Mouse (Mus musculus): ENCODE data around the gene Nfkbiz. TPM values are rescaled to one million over a fixed set of nuclear protein-coding genes. Genes with fewer than 3 reads are reported as not detected.

The Nfkbiz gene
- polyA plus RNA-seq, 1 experiment from 2014 or later: 2.4 TPM

DNA sequence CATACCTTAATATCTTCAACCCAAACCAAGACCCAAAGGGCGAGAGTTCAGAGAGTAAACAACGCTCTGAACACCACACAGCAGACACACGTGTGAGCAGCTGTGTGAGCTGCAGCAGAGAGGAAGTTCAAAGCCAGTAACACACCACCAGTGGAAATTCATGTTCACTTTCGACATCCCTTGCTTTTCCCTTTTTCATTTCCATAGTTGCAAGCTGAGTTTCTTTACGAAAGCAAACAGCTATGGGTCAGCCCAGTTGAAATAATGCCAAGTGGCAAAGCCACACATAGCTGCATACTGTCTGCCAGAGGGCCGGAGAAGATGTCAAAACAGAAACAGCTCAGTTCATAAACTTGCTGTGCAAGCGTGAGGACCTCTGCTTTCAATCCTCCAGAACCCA, 39.9 kb downstream of the Nfkbiz start:
- no peak overlapping the region for H3K27ac ChIP-seq
- H3K4me3 ChIP-seq: no peak overlapping the region
- H3K27me3 ChIP-seq: no peaks in the 10 kb centered on the region
- no peak overlapping the region for H3K9ac ChIP-seq
- ATAC-seq (replicated peaks; ENCODE audit: insufficient number of reproducible peaks, insufficient read depth, low FRiP score, low read depth): no peak
- H3K9me3 ChIP-seq (replicated peaks): no peaks in the 10 kb centered on the region
- WGBS: 70% methylated on average over 7 of the region's 7 CpGs
- no peaks in the 10 kb centered on the region for H3K36me3 ChIP-seq
- H3K4me2 ChIP-seq: no peak overlapping the region
- H3K4me1 ChIP-seq (replicated peaks): no peaks in the 10 kb centered on the region

DNA sequence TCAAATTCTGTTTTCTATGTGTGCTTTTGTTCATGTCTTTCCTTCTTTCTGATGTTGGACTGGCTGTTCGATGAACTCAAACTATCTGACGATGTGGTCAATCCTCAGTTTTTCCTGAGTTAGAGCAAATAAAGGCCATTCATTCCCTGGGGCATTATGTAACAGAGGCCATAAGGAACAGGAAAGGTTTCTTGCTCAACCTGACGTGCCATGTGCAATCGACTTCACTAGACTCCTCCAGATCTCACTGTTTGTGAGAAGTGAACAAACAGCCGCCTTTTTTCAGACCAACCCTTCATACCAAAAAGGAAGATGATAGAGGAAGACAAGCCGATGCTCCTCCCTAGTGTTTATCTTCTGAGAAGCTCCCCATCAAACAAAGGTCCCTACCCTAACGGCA, 48.4 kb downstream of the Nfkbiz start:
- 81% methylated on average over 7 of the region's 7 CpGs for WGBS
- Histone ChIP-seq H3K4me3 (no peak overlapping the region), H3K9me3 (replicated peaks) (no peaks in the 10 kb centered on the region), H3K36me3 (no peaks in the 10 kb centered on the region), H3K9ac (no peak overlapping the region), H3K4me1 (replicated peaks) (no peaks in the 10 kb centered on the region), H3K4me2 (no peak overlapping the region), H3K27me3 (no peaks in the 10 kb centered on the region), H3K27ac (no peak overlapping the region)
- no peak for ATAC-seq (replicated peaks; ENCODE audit: insufficient number of reproducible peaks, insufficient read depth, low FRiP score, low read depth)

DNA sequence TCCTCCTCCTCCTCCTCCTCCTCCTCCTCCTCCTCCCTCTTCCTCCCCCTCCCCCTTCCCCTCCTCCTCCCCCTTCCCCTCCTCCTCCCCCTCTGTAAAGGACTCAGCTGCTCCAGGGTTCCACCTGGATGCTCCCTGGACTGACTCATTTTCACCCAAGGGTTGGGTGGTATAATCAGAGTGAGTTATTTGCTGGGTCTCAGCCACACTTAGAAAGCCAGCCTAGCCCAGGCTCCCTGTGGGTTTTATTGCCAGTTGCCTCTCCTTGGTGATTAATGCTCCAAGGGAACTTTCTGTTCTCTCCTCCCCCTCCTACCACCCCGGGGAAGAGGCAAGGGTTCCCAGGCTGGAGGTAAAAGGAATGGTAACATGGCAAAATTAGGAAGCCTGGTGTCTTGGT, 49.4 kb downstream of the Nfkbiz start:
- H3K9ac ChIP-seq: no peak overlapping the region
- no peaks in the 10 kb centered on the region for H3K4me1 ChIP-seq (replicated peaks)
- no peak overlapping the region for H3K27ac ChIP-seq
- 23% methylated on average over 1 of the region's 1 CpGs for whole genome bisulfite sequencing
- H3K4me2 ChIP-seq: no peak overlapping the region
- ATAC-seq (replicated peaks; ENCODE audit: insufficient number of reproducible peaks, insufficient read depth, low FRiP score, low read depth): no peak
- H3K9me3 ChIP-seq (replicated peaks): no peaks in the 10 kb centered on the region
- H3K36me3 ChIP-seq: no peaks in the 10 kb centered on the region
- H3K4me3 ChIP-seq: no peak overlapping the region
- H3K27me3 ChIP-seq: no peaks in the 10 kb centered on the region

DNA sequence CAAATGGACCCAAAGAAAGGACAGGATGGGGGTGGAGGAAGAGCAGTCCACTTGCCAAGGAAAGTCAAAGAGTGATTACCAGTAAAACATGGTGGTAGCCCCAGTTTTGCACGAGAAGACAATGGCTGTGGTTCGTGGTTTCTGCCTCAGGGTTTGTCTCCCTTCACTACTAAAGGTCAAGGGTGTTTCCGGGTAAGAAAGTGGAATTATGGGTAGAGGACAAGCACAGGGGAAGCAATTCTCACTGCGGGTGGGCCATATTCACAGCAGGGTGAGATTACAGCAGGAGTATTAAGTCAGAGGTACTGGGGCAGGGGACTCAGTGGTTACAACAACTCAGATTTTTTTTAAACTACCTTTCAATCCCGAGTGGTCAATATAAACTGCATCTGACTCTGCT, 50.0 kb downstream of the Nfkbiz start:
- no peak for ATAC-seq (replicated peaks; ENCODE audit: insufficient number of reproducible peaks, insufficient read depth, low FRiP score, low read depth)

DNA sequence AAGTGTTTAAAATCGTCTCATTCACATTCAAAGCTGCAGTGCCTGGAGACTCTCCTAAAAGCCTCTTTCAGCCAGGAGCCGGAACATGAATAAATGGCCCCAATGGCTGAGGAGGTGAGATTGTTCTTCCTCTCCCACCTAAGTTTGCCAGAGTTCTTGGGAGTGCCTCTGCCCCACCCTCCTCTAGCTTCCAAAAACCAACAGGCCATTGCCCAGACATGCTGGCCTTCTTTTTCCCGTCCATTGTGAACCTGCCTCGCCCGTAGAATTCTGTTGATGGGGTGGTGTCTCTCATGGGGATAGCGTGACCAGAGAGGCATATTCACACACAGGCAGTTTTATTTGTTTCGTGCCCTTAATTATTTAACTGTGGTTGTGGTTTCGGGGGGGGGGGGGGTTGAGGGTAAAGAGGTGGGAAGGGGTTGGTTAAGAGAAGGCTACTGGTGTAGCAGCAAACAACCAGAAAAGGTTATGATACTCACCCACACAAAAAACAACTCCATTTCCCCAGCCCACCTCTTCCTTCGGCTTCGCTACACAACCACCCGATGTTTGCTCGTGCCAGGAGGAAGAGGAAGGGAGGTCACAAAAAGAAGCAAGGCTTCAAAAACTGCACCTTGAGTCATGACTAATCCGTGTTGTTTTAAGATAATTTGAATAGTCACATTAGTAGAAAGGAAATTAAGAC, 51.2 kb downstream of the Nfkbiz start:
- H3K9me3 ChIP-seq (replicated peaks): no peaks in the 10 kb centered on the region
- H3K27ac ChIP-seq: no peak overlapping the region
- WGBS: 77% methylated on average over 13 of the region's 13 CpGs
- no peak overlapping the region for H3K9ac ChIP-seq
- H3K4me1 ChIP-seq (replicated peaks): no peaks in the 10 kb centered on the region
- ATAC-seq (replicated peaks; ENCODE audit: insufficient number of reproducible peaks, insufficient read depth, low FRiP score, low read depth): no peak
- H3K36me3 ChIP-seq: no peaks in the 10 kb centered on the region
- H3K4me2 ChIP-seq: no peak overlapping the region
- H3K27me3 ChIP-seq: no peaks in the 10 kb centered on the region
- no peak overlapping the region for H3K4me3 ChIP-seq

More for the DNA sequence above, 50.0 kb downstream of the Nfkbiz start:
- H3K27ac ChIP-seq: no peak overlapping the region
- H3K4me1 ChIP-seq (replicated peaks): no peaks in the 10 kb centered on the region
- H3K4me3 ChIP-seq: no peak overlapping the region
- no peak overlapping the region for H3K9ac ChIP-seq
- H3K9me3 ChIP-seq (replicated peaks): no peaks in the 10 kb centered on the region
- H3K27me3 ChIP-seq: no peaks in the 10 kb centered on the region
- H3K36me3 ChIP-seq: no peaks in the 10 kb centered on the region
- H3K4me2 ChIP-seq: no peak overlapping the region
- WGBS: 73% methylated on average over 5 of the region's 5 CpGs

DNA sequence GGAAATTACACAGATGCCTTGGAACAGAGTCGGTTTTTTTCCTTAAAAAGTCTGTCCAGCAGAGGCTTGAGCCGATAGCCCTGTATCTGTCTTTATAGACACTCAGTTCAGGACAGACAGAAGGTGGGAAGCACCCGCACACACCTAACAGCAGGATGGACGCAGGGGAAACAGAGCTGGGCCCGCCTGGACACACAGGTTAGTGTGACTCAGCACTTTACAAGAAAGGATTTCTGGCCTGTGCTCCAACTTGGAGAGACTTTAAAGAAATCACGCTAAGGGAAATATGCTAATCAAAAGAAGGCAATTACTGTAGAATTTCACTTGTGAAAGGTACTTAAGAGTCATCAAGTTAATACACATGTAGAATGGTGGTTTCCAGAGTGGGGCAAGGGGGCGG, 54.3 kb downstream of the Nfkbiz start:
- Histone ChIP-seq H3K9ac (no peak overlapping the region), H3K9me3 (replicated peaks) (no peaks in the 10 kb centered on the region), H3K27ac (no peak overlapping the region), H3K4me3 (no peak overlapping the region), H3K27me3 (no peaks in the 10 kb centered on the region), H3K4me1 (replicated peaks) (no peaks in the 10 kb centered on the region), H3K4me2 (no peak overlapping the region), H3K36me3 (no peaks in the 10 kb centered on the region)
- 76% methylated on average over 7 of the region's 7 CpGs for WGBS
- no peak for ATAC-seq (replicated peaks; ENCODE audit: insufficient number of reproducible peaks, insufficient read depth, low FRiP score, low read depth)

DNA sequence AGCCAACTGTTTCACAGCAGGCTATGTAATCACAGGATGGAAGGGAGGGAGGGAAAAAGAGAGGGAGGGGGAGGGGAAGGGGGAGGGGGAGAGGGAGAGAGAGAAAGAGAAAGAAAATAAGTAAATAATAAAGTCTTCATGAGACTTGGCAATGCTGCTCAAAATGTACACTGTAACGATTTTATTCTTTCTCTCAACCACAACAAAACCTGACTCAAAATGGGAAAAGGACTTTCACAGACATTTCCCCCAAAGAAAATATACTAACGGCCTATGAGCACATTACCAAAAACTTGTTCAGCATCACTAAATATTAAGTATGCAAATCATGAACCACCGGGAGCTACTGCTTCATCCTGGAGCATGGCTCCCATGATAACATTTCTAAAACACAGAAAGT, 54.8 kb downstream of the Nfkbiz start:
- Histone ChIP-seq H3K4me1 (replicated peaks) (no peaks in the 10 kb centered on the region), H3K9ac (no peak overlapping the region), H3K27ac (no peak overlapping the region), H3K9me3 (replicated peaks) (no peaks in the 10 kb centered on the region), H3K4me2 (no peak overlapping the region), H3K27me3 (no peaks in the 10 kb centered on the region), H3K4me3 (no peak overlapping the region), H3K36me3 (no peaks in the 10 kb centered on the region)
- ATAC-seq (replicated peaks; ENCODE audit: insufficient number of reproducible peaks, insufficient read depth, low FRiP score, low read depth): no peak
- 77% methylated on average over 3 of the region's 3 CpGs for WGBS

DNA sequence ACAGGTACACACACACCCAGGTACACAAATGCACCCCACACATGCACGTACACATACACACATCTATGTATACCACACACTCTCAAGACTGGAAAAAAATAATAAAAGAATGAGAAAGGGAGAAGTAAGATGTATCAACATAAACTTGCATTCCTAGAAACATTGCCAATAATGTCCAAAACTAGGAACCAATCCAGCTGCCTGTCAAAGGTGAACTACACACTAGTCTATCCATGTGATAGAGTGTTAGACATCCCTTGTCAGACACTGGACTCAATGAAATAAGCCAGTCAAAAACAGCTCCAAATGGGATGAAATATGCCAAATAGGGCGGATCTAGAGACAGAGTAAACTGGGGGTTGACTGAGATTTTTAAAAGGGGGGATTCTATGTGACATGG, 55.8 kb downstream of the Nfkbiz start:
- Histone ChIP-seq H3K27ac (no peak overlapping the region), H3K9ac (no peak overlapping the region), H3K27me3 (no peaks in the 10 kb centered on the region), H3K4me1 (replicated peaks) (no peaks in the 10 kb centered on the region), H3K9me3 (replicated peaks) (no peaks in the 10 kb centered on the region), H3K4me3 (no peak overlapping the region), H3K4me2 (no peak overlapping the region), H3K36me3 (no peaks in the 10 kb centered on the region)
- WGBS: 78% methylated on average over 2 of the region's 2 CpGs
- no peak for ATAC-seq (replicated peaks; ENCODE audit: insufficient number of reproducible peaks, insufficient read depth, low FRiP score, low read depth)

DNA sequence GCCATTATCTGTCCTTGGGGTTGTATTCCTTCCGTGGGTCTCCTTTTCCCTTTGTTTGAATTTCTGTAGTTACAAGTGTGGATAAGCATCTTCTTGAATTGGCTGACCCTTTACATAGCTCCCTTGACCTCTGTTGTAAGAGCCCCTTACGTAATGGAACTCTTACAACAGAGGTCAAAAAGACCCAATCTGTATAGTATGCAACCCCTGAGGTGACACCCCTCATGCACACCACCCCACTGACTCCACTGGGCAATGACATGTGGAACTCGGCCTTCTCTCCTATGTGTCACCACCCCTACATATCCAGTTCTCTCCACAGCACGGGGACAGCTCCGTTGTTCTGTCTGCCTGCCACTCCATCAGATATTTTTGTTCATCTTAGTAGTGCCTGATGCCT, 56.9 kb downstream of the Nfkbiz start:
- Histone ChIP-seq H3K27me3 (no peaks in the 10 kb centered on the region), H3K9ac (no peak overlapping the region), H3K4me1 (replicated peaks) (no peaks in the 10 kb centered on the region), H3K4me3 (no peak overlapping the region), H3K36me3 (no peaks in the 10 kb centered on the region), H3K4me2 (no peak overlapping the region), H3K27ac (no peak overlapping the region), H3K9me3 (replicated peaks) (no peaks in the 10 kb centered on the region)
- no peak for ATAC-seq (replicated peaks; ENCODE audit: insufficient number of reproducible peaks, insufficient read depth, low FRiP score, low read depth)
- WGBS: 52% methylated on average over 5 of the region's 5 CpGs

DNA sequence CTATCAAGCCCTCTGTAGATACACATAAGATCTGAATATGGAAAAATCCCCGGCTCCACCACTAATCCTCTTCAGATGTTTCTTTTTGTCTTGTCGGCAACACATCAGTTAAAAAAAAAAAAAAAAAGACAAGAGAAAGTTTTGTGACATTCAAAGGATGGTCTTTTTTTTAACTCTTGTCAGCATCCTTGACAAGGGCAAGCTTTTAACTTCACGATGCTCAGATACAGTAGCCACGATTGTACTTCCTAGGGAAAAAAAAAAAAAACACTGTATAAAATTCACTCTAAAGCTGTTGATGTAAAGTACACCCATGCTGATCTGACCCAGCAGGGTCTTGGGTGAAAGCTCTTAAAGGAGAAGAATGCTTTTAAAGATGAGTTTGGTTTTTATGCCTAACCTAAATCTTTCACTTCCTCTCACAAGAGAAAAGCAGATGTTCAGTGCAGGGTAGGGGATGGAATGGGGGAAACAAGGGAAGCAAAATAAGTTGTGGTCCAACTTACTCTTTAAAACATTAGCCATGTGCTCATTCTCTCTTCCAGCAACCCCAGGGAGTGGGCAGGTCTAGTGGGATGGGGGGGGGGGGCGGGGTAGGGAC, 57.6 kb downstream of the Nfkbiz start:
- ATAC-seq (replicated peaks; ENCODE audit: insufficient number of reproducible peaks, insufficient read depth, low FRiP score, low read depth): no peak

DNA sequence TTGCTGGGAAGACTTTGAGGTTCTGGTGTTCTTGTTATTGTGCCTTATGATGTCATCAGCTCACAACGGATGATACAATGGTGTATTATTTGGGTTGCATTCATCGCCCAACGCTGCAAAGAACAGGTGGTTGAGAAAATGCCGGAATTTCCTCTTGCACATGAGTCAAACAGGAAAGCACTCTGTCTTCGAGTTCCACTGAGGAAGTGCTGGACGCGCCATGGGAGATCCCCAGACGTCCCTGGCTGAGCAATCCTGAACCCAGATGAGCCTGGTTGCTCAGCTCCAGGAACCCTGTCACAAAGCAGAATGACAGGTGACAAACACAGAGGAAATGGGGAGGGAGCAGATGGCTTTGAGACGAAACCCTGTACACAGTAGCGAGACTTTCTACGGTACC, 62.4 kb downstream of the Nfkbiz start:
- no peaks in the 10 kb centered on the region for H3K9me3 ChIP-seq (replicated peaks)
- H3K27ac ChIP-seq: no peak overlapping the region
- H3K9ac ChIP-seq: no peak overlapping the region
- H3K4me2 ChIP-seq: no peak overlapping the region
- WGBS: 69% methylated on average over 11 of the region's 11 CpGs
- no peaks in the 10 kb centered on the region for H3K27me3 ChIP-seq
- no peak overlapping the region for H3K4me3 ChIP-seq
- ATAC-seq (replicated peaks; ENCODE audit: insufficient number of reproducible peaks, insufficient read depth, low FRiP score, low read depth): no peak
- no peaks in the 10 kb centered on the region for H3K36me3 ChIP-seq
- H3K4me1 ChIP-seq (replicated peaks): 0 out of 2 replicates have a peak, but pooled peaks cover 2% of the 10 kb centered on the region

More for the DNA sequence above, 57.6 kb downstream of the Nfkbiz start:
- Histone ChIP-seq H3K9ac (no peak overlapping the region), H3K9me3 (replicated peaks) (no peaks in the 10 kb centered on the region), H3K36me3 (no peaks in the 10 kb centered on the region), H3K4me3 (no peak overlapping the region), H3K4me1 (replicated peaks) (0 out of 2 replicates have a peak, but pooled peaks cover 2% of the 10 kb centered on the region), H3K27me3 (no peaks in the 10 kb centered on the region), H3K4me2 (no peak overlapping the region), H3K27ac (no peak overlapping the region)
- whole genome bisulfite sequencing: 39% methylated on average over 5 of the region's 5 CpGs

DNA sequence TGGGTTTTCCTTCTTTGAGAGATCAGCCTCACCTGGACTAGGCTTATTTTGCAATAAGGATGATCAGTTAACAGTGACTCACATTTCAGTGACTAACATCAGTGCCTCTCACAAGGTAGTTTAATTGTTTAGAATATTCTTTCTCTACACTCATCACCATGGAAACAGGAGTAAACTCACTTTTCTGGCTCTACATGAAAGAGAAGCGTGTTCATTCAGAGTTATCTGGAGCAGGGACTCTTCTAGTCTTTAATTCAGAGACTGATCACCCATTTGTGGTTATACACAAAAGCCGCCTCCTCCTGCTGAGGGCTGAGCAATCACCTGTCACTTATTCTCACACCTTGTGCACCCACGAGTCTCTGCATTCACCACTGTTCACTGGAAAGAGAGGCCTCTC, 68.5 kb downstream of the Nfkbiz start:
- 80% methylated on average over 3 of the region's 3 CpGs for WGBS

More for the DNA sequence above, 68.5 kb downstream of the Nfkbiz start:
- no peak overlapping the region for H3K4me3 ChIP-seq
- no peak for ATAC-seq (replicated peaks; ENCODE audit: insufficient number of reproducible peaks, insufficient read depth, low FRiP score, low read depth)
- no peaks in the 10 kb centered on the region for H3K36me3 ChIP-seq
- H3K4me2 ChIP-seq: no peak overlapping the region
- no peaks in the 10 kb centered on the region for H3K4me1 ChIP-seq (replicated peaks)
- no peaks in the 10 kb centered on the region for H3K9me3 ChIP-seq (replicated peaks)
- H3K27ac ChIP-seq: no peak overlapping the region
- H3K27me3 ChIP-seq: no peaks in the 10 kb centered on the region
- H3K9ac ChIP-seq: no peak overlapping the region

Measured in heart, embryonic 15.5 days (tissue).